Mouse (Mus musculus) forebrain, embryonic 15.5 days (tissue): ENCODE measurements around the gene Cradd. TPM values are rescaled to one million over a fixed set of nuclear protein-coding genes. Genes with fewer than 3 reads are reported as not detected.

Source experiments
- ATAC-seq: fragments of 200-750 bp; cut with Nextera tagmentation; replicated peaks from 2 replicates; pipeline ENCODE4 v1.8.0; 2017; ENCODE audit warnings: mild to moderate bottlenecking, moderate TSS enrichment, moderate library complexity
- H3K27ac ChIP-seq: fragments of 300-500 bp; sonication (generic); replicated peaks from 2 replicates; pipeline ENCODE4 v1.5.1; 2015; ENCODE audit warnings: mild to moderate bottlenecking, inconsistent platforms
- H3K27me3 ChIP-seq: fragments of 300-500 bp; sonication (generic); 2 replicates; pipeline ENCODE4 v1.6.1; 2015; ENCODE audit warnings: inconsistent platforms
- H3K36me3 ChIP-seq: fragments of 300-500 bp; sonication (generic); 2 replicates; pipeline ENCODE4 v1.6.1; 2015; ENCODE audit warnings: mild to moderate bottlenecking, inconsistent platforms
- H3K4me1 ChIP-seq: fragments of 300-500 bp; sonication (generic); 2 replicates; pipeline ENCODE4 v1.6.1; 2015; ENCODE audit warnings: inconsistent platforms
- H3K4me2 ChIP-seq: fragments of 300-500 bp; sonication (generic); replicated peaks from 2 replicates; pipeline ENCODE4 v1.6.1; 2015; ENCODE audit warnings: mild to moderate bottlenecking, inconsistent platforms
- H3K4me3 ChIP-seq: fragments of 300-500 bp; sonication (generic); 2 replicates; pipeline ENCODE4 v1.5.1; 2015; ENCODE audit warnings: mild to moderate bottlenecking, inconsistent platforms
- H3K9ac ChIP-seq: fragments of 300-500 bp; sonication (generic); replicated peaks from 2 replicates; pipeline ENCODE4 v1.6.1; 2015; ENCODE audit warnings: mild to moderate bottlenecking, inconsistent platforms
- H3K9me3 ChIP-seq: fragments of 300-500 bp; sonication (generic); 2 replicates; pipeline ENCODE4 v1.6.1; 2016; ENCODE audit warnings: inconsistent platforms
- WGBS: fragments of 180-500 bp; shearing (Covaris S2); methylation state at CpG from one replicate; pipeline ENCODE4 v1.1.7; 2015; ENCODE audit warnings: mixed read lengths; 5-methylcytosine and 5-hydroxymethylcytosine counted together
- polyA plus RNA-seq: library from polyadenylated mRNA; unstranded; fragments of >200 nt; fragmentation: Nextera tagmentation; extraction: Ambion mirVana; gene quantifications from 2 replicates; pipeline ENCODE4 v1.2.1, GENCODE M21; 2015

The Cradd gene
- 9.5 and 10.1 TPM in 2 replicates for polyA plus RNA-seq

- peaks cover 19% of the 10 kb centered on the region for H3K4me1 ChIP-seq
- ATAC-seq: peak; percentile 92
- no peaks in the 10 kb centered on the region for H3K9me3 ChIP-seq
- H3K4me3 ChIP-seq: peak within 1 kb of the TSS; percentile 74
- no peaks in the 10 kb centered on the region for H3K27me3 ChIP-seq
- under 1% methylated on average over 51 of the region's 51 CpGs for WGBS
- peak within 1 kb of the TSS; percentile 80 for H3K4me2 ChIP-seq
- H3K36me3 ChIP-seq: no peaks in the 10 kb centered on the region
- peak within 1 kb of the TSS; percentile 97 for H3K27ac ChIP-seq
- H3K9ac ChIP-seq: peak within 1 kb of the TSS; percentile 75
Measured at GRCm38 (mm10) chr10:95323393-95324277, at the start of gene Cradd. Gene Cradd (minus strand): TSS chr10:95324133.

GRCm38 (mm10) chr10:95373340-95373739, 49.4 kb upstream of the Cradd start:
- ATAC-seq: peak; percentile 76
- H3K4me3 ChIP-seq: no peak overlapping the region
- no peaks in the 10 kb centered on the region for H3K4me1 ChIP-seq
- 61% methylated on average over 6 of the region's 6 CpGs for WGBS
- H3K27ac ChIP-seq: 0 out of 2 replicates have a peak overlapping the region, but pooled peaks have one; percentile 34
- H3K27me3 ChIP-seq: no peaks in the 10 kb centered on the region
- H3K4me2 ChIP-seq: no peak overlapping the region
- H3K36me3 ChIP-seq: no peaks in the 10 kb centered on the region
- H3K9me3 ChIP-seq: no peaks in the 10 kb centered on the region
- H3K9ac ChIP-seq: no peak overlapping the region

GRCm38 (mm10) chr10:95371942-95372341, 48.0 kb upstream of the Cradd start:
- no peaks in the 10 kb centered on the region for H3K9me3 ChIP-seq
- ATAC-seq: no peak
- no peak overlapping the region for H3K4me2 ChIP-seq
- H3K9ac ChIP-seq: no peak overlapping the region
- H3K36me3 ChIP-seq: no peaks in the 10 kb centered on the region
- H3K27ac ChIP-seq: no peak overlapping the region
- H3K4me1 ChIP-seq: peaks cover 4% of the 10 kb centered on the region; the same call in 1 of the 2 replicates
- H3K27me3 ChIP-seq: no peaks in the 10 kb centered on the region
- WGBS: 93% methylated on average over 3 of the region's 3 CpGs
- no peak overlapping the region for H3K4me3 ChIP-seq

DNA sequence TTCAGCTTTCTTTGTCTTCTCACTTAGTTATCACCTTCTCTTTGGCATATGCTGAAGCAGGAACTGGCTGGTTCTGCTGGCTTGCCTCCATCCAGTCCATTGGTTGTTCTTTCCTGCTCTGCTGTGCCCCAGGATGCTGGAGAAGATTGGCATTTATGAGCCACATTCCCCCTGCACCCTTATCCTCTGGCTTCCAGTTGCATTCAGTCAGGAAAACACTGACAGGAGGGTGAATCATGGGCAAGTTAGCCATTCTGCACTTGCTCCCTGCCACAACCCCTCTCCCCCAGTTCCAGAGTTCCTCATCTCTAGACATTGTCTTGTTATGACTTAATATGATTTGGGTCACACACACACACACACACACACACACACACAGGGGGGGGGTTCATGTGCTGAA, 45.3 kb upstream of the Cradd start:
- peaks cover 4% of the 10 kb centered on the region; the same call in 1 of the 2 replicates for H3K4me1 ChIP-seq
- no peaks in the 10 kb centered on the region for H3K9me3 ChIP-seq
- H3K36me3 ChIP-seq: no peaks in the 10 kb centered on the region
- no peaks in the 10 kb centered on the region for H3K27me3 ChIP-seq
- no peak overlapping the region for H3K4me3 ChIP-seq
- H3K9ac ChIP-seq: no peak overlapping the region
- H3K27ac ChIP-seq: no peak overlapping the region
- no peak overlapping the region for H3K4me2 ChIP-seq
- ATAC-seq: no peak

GRCm38 (mm10) chr10:95368151-95368550, 44.2 kb upstream of the Cradd start:
- Histone ChIP-seq H3K4me2 (no peak overlapping the region), H3K4me3 (no peak overlapping the region), H3K27ac (no peak overlapping the region), H3K27me3 (no peaks in the 10 kb centered on the region), H3K9ac (no peak overlapping the region), H3K4me1 (peaks cover 4% of the 10 kb centered on the region; the same call in 1 of the 2 replicates), H3K36me3 (no peaks in the 10 kb centered on the region), H3K9me3 (no peaks in the 10 kb centered on the region)
- no peak for ATAC-seq
- WGBS: 90% methylated on average over 14 of the region's 14 CpGs

- Histone ChIP-seq H3K4me3 (no peak overlapping the region), H3K36me3 (no peaks in the 10 kb centered on the region), H3K9ac (no peak overlapping the region), H3K4me1 (peaks cover 4% of the 10 kb centered on the region; the same call in 1 of the 2 replicates), H3K27me3 (no peaks in the 10 kb centered on the region), H3K4me2 (no peak overlapping the region), H3K9me3 (no peaks in the 10 kb centered on the region), H3K27ac (peak overlapping the region; percentile 53; the same call in 1 of the 2 replicates)
- 72% methylated on average over 9 of the region's 9 CpGs for WGBS
- ATAC-seq: no peak
Measured at GRCm38 (mm10) chr10:95367661-95368089, 43.7 kb upstream of the Cradd start.

GRCm38 (mm10) chr10:95367241-95367640, 43.3 kb upstream of the Cradd start:
- H3K27ac ChIP-seq: peak overlapping the region; percentile 53; the same call in 1 of the 2 replicates
- no peaks in the 10 kb centered on the region for H3K9me3 ChIP-seq
- no peak overlapping the region for H3K9ac ChIP-seq
- H3K36me3 ChIP-seq: no peaks in the 10 kb centered on the region
- H3K4me3 ChIP-seq: no peak overlapping the region
- H3K4me1 ChIP-seq: peaks cover 4% of the 10 kb centered on the region; the same call in 1 of the 2 replicates
- WGBS: 56% methylated on average over 7 of the region's 7 CpGs
- H3K27me3 ChIP-seq: no peaks in the 10 kb centered on the region
- H3K4me2 ChIP-seq: no peak overlapping the region
- ATAC-seq: no peak

GRCm38 (mm10) chr10:95362326-95362725, 38.4 kb upstream of the Cradd start:
- ATAC-seq: no peak
- 53% methylated on average over 2 of the region's 2 CpGs for WGBS
- no peak overlapping the region for H3K4me2 ChIP-seq

DNA sequence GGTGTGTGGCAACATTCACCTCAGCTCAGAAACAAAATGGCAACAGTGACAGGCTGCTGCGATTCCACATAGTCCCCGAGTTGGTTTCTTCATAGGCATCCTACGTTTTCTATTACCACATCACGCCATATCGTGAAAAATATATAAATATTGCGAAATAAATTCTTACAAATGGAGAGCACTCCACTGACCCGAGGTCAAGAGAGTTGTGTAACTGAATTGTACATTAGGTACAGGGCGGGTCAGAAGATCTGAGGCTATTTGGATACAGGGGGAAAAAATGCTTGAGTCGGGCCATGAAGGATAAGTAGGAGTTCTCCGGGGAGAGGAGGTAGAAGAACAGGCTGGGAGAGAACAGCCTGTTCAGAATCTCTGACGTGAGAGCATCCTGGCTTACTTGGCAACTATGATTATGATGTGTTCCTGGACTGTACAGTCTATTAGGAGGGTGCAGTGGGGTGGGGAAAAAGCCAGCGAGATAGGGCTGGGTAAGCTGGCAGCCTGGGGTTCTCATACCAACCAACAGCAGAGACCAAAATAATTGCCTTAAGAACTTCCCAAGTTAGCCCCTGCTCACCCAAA, 37.4 kb upstream of the Cradd start:
- Histone ChIP-seq H3K27ac (no peak overlapping the region), H3K27me3 (no peaks in the 10 kb centered on the region), H3K4me3 (no peak overlapping the region), H3K4me1 (no peaks in the 10 kb centered on the region), H3K4me2 (no peak overlapping the region), H3K36me3 (no peaks in the 10 kb centered on the region), H3K9ac (no peak overlapping the region), H3K9me3 (no peaks in the 10 kb centered on the region)
- no peak for ATAC-seq
- 92% methylated on average over 12 of the region's 12 CpGs for WGBS

More at GRCm38 (mm10) chr10:95362326-95362725, 38.4 kb upstream of the Cradd start:
- no peaks in the 10 kb centered on the region for H3K36me3 ChIP-seq
- peaks cover 2% of the 10 kb centered on the region; the same call in 1 of the 2 replicates for H3K4me1 ChIP-seq
- no peaks in the 10 kb centered on the region for H3K27me3 ChIP-seq
- H3K4me3 ChIP-seq: no peak overlapping the region
- H3K27ac ChIP-seq: no peak overlapping the region
- no peak overlapping the region for H3K9ac ChIP-seq
- no peaks in the 10 kb centered on the region for H3K9me3 ChIP-seq

DNA sequence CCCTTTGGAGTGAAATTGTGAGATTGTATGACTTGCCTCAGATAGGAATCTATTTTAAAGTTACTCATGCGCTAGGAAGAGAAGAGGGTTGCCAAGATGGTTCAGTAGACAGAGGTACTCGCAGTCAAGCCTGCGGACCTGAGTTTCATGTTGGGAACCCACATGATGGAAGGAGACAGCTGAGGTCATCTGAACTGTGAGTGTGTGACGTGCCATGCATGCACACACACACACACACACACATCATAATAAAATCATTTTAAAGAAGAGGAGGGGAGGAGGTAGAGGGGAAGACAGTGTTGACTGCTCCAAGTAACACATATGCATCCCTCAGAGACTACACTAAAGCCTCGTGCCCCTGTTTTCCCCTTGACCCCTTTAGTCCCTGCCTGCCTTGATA, 36.1 kb upstream of the Cradd start:
- H3K4me1 ChIP-seq: no peaks in the 10 kb centered on the region
- no peak overlapping the region for H3K27ac ChIP-seq

GRCm38 (mm10) chr10:95357721-95358120, 33.8 kb upstream of the Cradd start:
- Histone ChIP-seq H3K4me1 (no peaks in the 10 kb centered on the region), H3K9ac (no peak overlapping the region), H3K27me3 (no peaks in the 10 kb centered on the region), H3K36me3 (no peaks in the 10 kb centered on the region), H3K4me2 (no peak overlapping the region), H3K4me3 (no peak overlapping the region), H3K27ac (no peak overlapping the region), H3K9me3 (no peaks in the 10 kb centered on the region)
- WGBS: 88% methylated on average over 3 of the region's 3 CpGs
- ATAC-seq: no peak

More for the DNA sequence above, 36.1 kb upstream of the Cradd start:
- no peak overlapping the region for H3K4me3 ChIP-seq
- H3K9ac ChIP-seq: no peak overlapping the region
- H3K27me3 ChIP-seq: no peaks in the 10 kb centered on the region
- WGBS: 92% methylated on average over 5 of the region's 5 CpGs
- no peak for ATAC-seq
- H3K9me3 ChIP-seq: no peaks in the 10 kb centered on the region
- no peak overlapping the region for H3K4me2 ChIP-seq
- H3K36me3 ChIP-seq: no peaks in the 10 kb centered on the region

DNA sequence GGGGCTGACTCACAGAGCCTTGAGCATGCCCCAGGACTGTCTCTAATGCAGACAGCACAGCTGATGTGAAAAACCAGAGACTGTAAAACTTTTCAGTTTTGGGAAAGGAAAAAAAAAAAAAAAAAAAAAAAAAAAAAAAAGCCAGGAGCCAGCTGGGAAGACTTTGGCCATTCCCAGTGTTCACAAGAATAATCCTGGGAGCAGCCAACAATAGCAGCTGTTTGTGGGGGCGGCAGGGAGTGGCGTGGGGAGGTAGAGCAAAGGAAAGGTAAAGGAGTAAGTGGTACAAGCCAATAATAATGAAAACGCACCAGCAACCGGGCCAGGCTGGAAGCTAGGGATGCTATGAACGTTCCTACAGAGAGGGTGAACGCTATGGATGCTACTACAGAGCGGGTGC, 32.8 kb upstream of the Cradd start:
- H3K4me1 ChIP-seq: no peaks in the 10 kb centered on the region

More for the DNA sequence above, 32.8 kb upstream of the Cradd start:
- ATAC-seq: no peak
- Histone ChIP-seq H3K9me3 (no peaks in the 10 kb centered on the region), H3K4me2 (no peak overlapping the region), H3K27me3 (no peaks in the 10 kb centered on the region), H3K27ac (no peak overlapping the region), H3K9ac (no peak overlapping the region), H3K36me3 (no peaks in the 10 kb centered on the region), H3K4me3 (no peak overlapping the region)
- WGBS: 69% methylated on average over 7 of the region's 7 CpGs
